Mouse (Mus musculus) neural tube, embryonic 15.5 days (tissue): ENCODE measurements around the gene Rasal3. TPM values are rescaled to one million over a fixed set of nuclear protein-coding genes. Genes with fewer than 3 reads are reported as not detected.

Experiments used
- ATAC-seq: fragments of 200-750 bp; cut with Nextera tagmentation; 2 replicates; pipeline ENCODE4 v1.8.0; 2017; ENCODE audit warnings: mild to moderate bottlenecking, moderate TSS enrichment, moderate library complexity; ENCODE audit not compliant: low FRiP score
- H3K27ac ChIP-seq: fragments of 300-500 bp; sonication (generic); replicated peaks from 2 replicates; pipeline ENCODE4 v1.5.1; 2015; ENCODE audit warnings: mild to moderate bottlenecking, inconsistent platforms
- H3K27me3 ChIP-seq: fragments of 300-500 bp; sonication (generic); replicated peaks from 2 replicates; pipeline ENCODE4 v1.6.1; 2015; ENCODE audit warnings: inconsistent platforms
- H3K36me3 ChIP-seq: fragments of 300-500 bp; sonication (generic); 2 replicates; pipeline ENCODE4 v1.6.1; 2015; ENCODE audit warnings: inconsistent platforms
- H3K4me1 ChIP-seq: fragments of 300-500 bp; sonication (generic); 2 replicates; pipeline ENCODE4 v1.6.1; 2015; ENCODE audit warnings: inconsistent platforms
- H3K4me2 ChIP-seq: fragments of 300-500 bp; sonication (generic); 2 replicates; pipeline ENCODE4 v1.6.1; 2015; ENCODE audit warnings: inconsistent platforms, mild to moderate bottlenecking, moderate library complexity
- H3K4me3 ChIP-seq: fragments of 300-500 bp; sonication (generic); replicated peaks from 2 replicates; pipeline ENCODE4 v1.5.1; 2015; ENCODE audit warnings: mild to moderate bottlenecking, inconsistent platforms
- H3K9ac ChIP-seq: fragments of 300-500 bp; sonication (generic); replicated peaks from 2 replicates; pipeline ENCODE4 v1.6.1; 2015; ENCODE audit warnings: mild to moderate bottlenecking, inconsistent platforms
- H3K9me3 ChIP-seq: fragments of 300-500 bp; sonication (generic); replicated peaks from 2 replicates; pipeline ENCODE4 v1.6.1; 2016; ENCODE audit warnings: inconsistent platforms
- WGBS: fragments of 180-500 bp; shearing (Covaris S2); methylation state at CpG from one replicate; pipeline ENCODE4 v1.1.7; 2015; ENCODE audit warnings: mixed read lengths; 5-methylcytosine and 5-hydroxymethylcytosine counted together
- polyA plus RNA-seq: library from polyadenylated mRNA; unstranded; fragments of >200 nt; fragmentation: Nextera tagmentation; extraction: Ambion mirVana; gene quantifications from 2 replicates; pipeline ENCODE4 v1.2.1, GENCODE M21; 2015

The Rasal3 gene
- polyA plus RNA-seq, 1 experiment from 2014 or later: 0.55 TPM

GRCm38 (mm10) chr17:32424034-32424433 is 20.7 kb upstream of the Rasal3 start, which contains the start of gene Pglyrp2:
Gene Pglyrp2 (minus strand): TSS chr17:32424167.
- no peaks in the 10 kb centered on the region for H3K4me1 ChIP-seq
- no peaks in the 10 kb centered on the region for H3K9me3 ChIP-seq
- H3K9ac ChIP-seq: no peak within 1 kb of the TSS
- H3K4me2 ChIP-seq: no peak within 1 kb of the TSS
- 94% methylated on average over 2 of the region's 2 CpGs for WGBS
- ATAC-seq: no peak
- no peak within 1 kb of the TSS for H3K27ac ChIP-seq
- H3K4me3 ChIP-seq: no peak within 1 kb of the TSS
- no peaks in the 10 kb centered on the region for H3K27me3 ChIP-seq
- no peaks in the 10 kb centered on the region for H3K36me3 ChIP-seq

GRCm38 (mm10) chr17:32420781-32421180 is 17.4 kb upstream of the Rasal3 start:
- WGBS: 86% methylated on average over 8 of the region's 8 CpGs

GRCm38 (mm10) chr17:32419989-32420388 is 16.6 kb upstream of the Rasal3 start:
- Histone ChIP-seq H3K9ac (no peak overlapping the region), H3K4me2 (no peak overlapping the region), H3K27ac (no peak overlapping the region), H3K27me3 (peaks cover 16% of the 10 kb centered on the region), H3K9me3 (no peaks in the 10 kb centered on the region), H3K4me3 (no peak overlapping the region), H3K4me1 (no peaks in the 10 kb centered on the region), H3K36me3 (no peaks in the 10 kb centered on the region)
- WGBS: 74% methylated on average over 2 of the region's 2 CpGs
- no peak for ATAC-seq

More at GRCm38 (mm10) chr17:32420781-32421180, 17.4 kb upstream of the Rasal3 start:
- no peak overlapping the region for H3K4me3 ChIP-seq
- no peak overlapping the region for H3K9ac ChIP-seq
- ATAC-seq: no peak
- H3K27ac ChIP-seq: no peak overlapping the region
- H3K4me1 ChIP-seq: no peaks in the 10 kb centered on the region
- no peak overlapping the region for H3K4me2 ChIP-seq
- H3K36me3 ChIP-seq: no peaks in the 10 kb centered on the region
- H3K27me3 ChIP-seq: peaks cover 8% of the 10 kb centered on the region
- no peaks in the 10 kb centered on the region for H3K9me3 ChIP-seq

- no peak for ATAC-seq
- H3K9me3 ChIP-seq: no peaks in the 10 kb centered on the region
- H3K4me3 ChIP-seq: no peak overlapping the region
- H3K9ac ChIP-seq: no peak overlapping the region
- no peak overlapping the region for H3K27ac ChIP-seq
- H3K27me3 ChIP-seq: peaks cover 22% of the 10 kb centered on the region
- no peak overlapping the region for H3K4me2 ChIP-seq
- WGBS: 91% methylated on average over 14 of the region's 14 CpGs
- H3K4me1 ChIP-seq: no peaks in the 10 kb centered on the region
- H3K36me3 ChIP-seq: no peaks in the 10 kb centered on the region
Measured at GRCm38 (mm10) chr17:32416771-32417170, 13.4 kb upstream of the Rasal3 start.

- Histone ChIP-seq H3K4me1 (no peaks in the 10 kb centered on the region), H3K9ac (no peak overlapping the region), H3K27ac (no peak overlapping the region), H3K4me2 (no peak overlapping the region), H3K9me3 (no peaks in the 10 kb centered on the region), H3K36me3 (no peaks in the 10 kb centered on the region), H3K27me3 (peaks cover 22% of the 10 kb centered on the region), H3K4me3 (no peak overlapping the region)
- ATAC-seq: no peak
- 49% methylated on average over 24 of the region's 24 CpGs for WGBS
Measured at GRCm38 (mm10) chr17:32415417-32416020, 12.1 kb upstream of the Rasal3 start.

- ATAC-seq: no peak
- 92% methylated on average over 6 of the region's 6 CpGs for WGBS
- Histone ChIP-seq H3K27me3 (peaks cover 22% of the 10 kb centered on the region), H3K4me3 (no peak overlapping the region), H3K36me3 (no peaks in the 10 kb centered on the region), H3K27ac (no peak overlapping the region), H3K9me3 (no peaks in the 10 kb centered on the region), H3K4me2 (no peak overlapping the region), H3K4me1 (no peaks in the 10 kb centered on the region), H3K9ac (no peak overlapping the region)
Measured at GRCm38 (mm10) chr17:32411898-32412297, 8.5 kb upstream of the Rasal3 start.

GRCm38 (mm10) chr17:32402779-32403157 is 615 bp downstream of the Rasal3 start:
- Histone ChIP-seq H3K4me1 (no peaks in the 10 kb centered on the region), H3K9me3 (no peaks in the 10 kb centered on the region), H3K27ac (no peak overlapping the region), H3K4me3 (no peak overlapping the region), H3K4me2 (no peak overlapping the region), H3K27me3 (peaks cover 17% of the 10 kb centered on the region), H3K36me3 (no peaks in the 10 kb centered on the region), H3K9ac (no peak overlapping the region)
- WGBS: 82% methylated on average over 11 of the region's 11 CpGs
- no peak for ATAC-seq

GRCm38 (mm10) chr17:32402011-32402778 is 1.2 kb downstream of the Rasal3 start:
- Histone ChIP-seq H3K9me3 (no peaks in the 10 kb centered on the region), H3K4me1 (no peaks in the 10 kb centered on the region), H3K4me3 (no peak overlapping the region), H3K27me3 (peaks cover 23% of the 10 kb centered on the region), H3K9ac (no peak overlapping the region), H3K4me2 (no peak overlapping the region), H3K27ac (no peak overlapping the region), H3K36me3 (no peaks in the 10 kb centered on the region)
- 87% methylated on average over 9 of the region's 9 CpGs for WGBS
- no peak for ATAC-seq

GRCm38 (mm10) chr17:32396266-32396665 is 7.1 kb downstream of the Rasal3 start:
- 17% methylated on average over 37 of the region's 37 CpGs for WGBS
- H3K9ac ChIP-seq: no peak overlapping the region
- no peak for ATAC-seq

GRCm38 (mm10) chr17:32393944-32394343 is 9.4 kb downstream of the Rasal3 start:
- ATAC-seq: no peak
- Histone ChIP-seq H3K36me3 (no peaks in the 10 kb centered on the region), H3K4me3 (no peak overlapping the region), H3K4me1 (peaks cover 14% of the 10 kb centered on the region), H3K4me2 (no peak overlapping the region), H3K9me3 (no peaks in the 10 kb centered on the region), H3K27me3 (peaks cover 83% of the 10 kb centered on the region), H3K27ac (no peak overlapping the region), H3K9ac (no peak overlapping the region)
- WGBS: 89% methylated on average over 10 of the region's 10 CpGs

More at GRCm38 (mm10) chr17:32396266-32396665, 7.1 kb downstream of the Rasal3 start:
- H3K9me3 ChIP-seq: no peaks in the 10 kb centered on the region
- H3K4me3 ChIP-seq: peak overlapping the region; percentile 21
- no peaks in the 10 kb centered on the region for H3K36me3 ChIP-seq
- no peak overlapping the region for H3K27ac ChIP-seq
- H3K27me3 ChIP-seq: peaks cover 82% of the 10 kb centered on the region
- peaks cover 11% of the 10 kb centered on the region for H3K4me1 ChIP-seq
- H3K4me2 ChIP-seq: peak overlapping the region; percentile 50

GRCm38 (mm10) chr17:32389101-32389659 is 14.2 kb downstream of the Rasal3 start, which contains the start of gene Wiz:
Gene Wiz (minus strand): TSS chr17:32389439.
- H3K27me3 ChIP-seq: peaks cover 35% of the 10 kb centered on the region
- H3K36me3 ChIP-seq: peaks cover 19% of the 10 kb centered on the region
- peaks cover 26% of the 10 kb centered on the region for H3K4me1 ChIP-seq
- H3K9ac ChIP-seq: peak within 1 kb of the TSS; percentile 75
- H3K4me2 ChIP-seq: peak within 1 kb of the TSS; percentile 95
- 0% methylated on average over 35 of the region's 44 CpGs for WGBS
- H3K9me3 ChIP-seq: no peaks in the 10 kb centered on the region
- peak; percentile 92 for ATAC-seq
- H3K4me3 ChIP-seq: peak within 1 kb of the TSS; percentile 58
- H3K27ac ChIP-seq: peak within 1 kb of the TSS; percentile 88
